Mouse (Mus musculus) lung, adult 2 months (tissue): ENCODE measurements around the gene Gramd4.

Experiments used
- CTCF ChIP-seq: fragments of 200-500 bp; IDR thresholded peaks from 2 replicates; pipeline ENCODE4 v1.5.1; 2011; ENCODE audit warnings: mild to moderate bottlenecking, low read length, control low read depth; ENCODE audit not compliant: insufficient read depth
- POLR2A ChIP-seq: fragments of 200-500 bp; IDR thresholded peaks from 2 replicates; pipeline ENCODE4 v1.6.1; 2011; ENCODE audit warnings: low read depth, mild to moderate bottlenecking, control low read depth, low read length, borderline replicate concordance; ENCODE audit errors: extremely low read depth

GRCm38 (mm10) chr15:86145046-86145445 lies 87.6 kb downstream of the Gramd4 start:
- TF ChIP-seq CTCF = no peak
- TF ChIP-seq POLR2A = no peak
